Mouse (Mus musculus) retina, postnatal 1 day (tissue): ENCODE results near the gene Ccser2.

Experiments
- DNase-seq: peaks from one replicate; pipeline ENCODE4 v3.0.0-alpha.2; 2012

The Ccser2 gene

GRCm38 (mm10) chr14:36866966-36867700, 101.4 kb downstream of the Ccser2 start:
- peak; percentile 79 for DNase-seq

- DNase-seq, result peak; percentile 84
These were observed 104.6 kb downstream of the Ccser2 start for GRCm38 (mm10) chr14:36863877-36864489.

- DNase-seq, result peak; percentile 66
These were observed 106.2 kb downstream of the Ccser2 start for GRCm38 (mm10) chr14:36862387-36862786.

DNA sequence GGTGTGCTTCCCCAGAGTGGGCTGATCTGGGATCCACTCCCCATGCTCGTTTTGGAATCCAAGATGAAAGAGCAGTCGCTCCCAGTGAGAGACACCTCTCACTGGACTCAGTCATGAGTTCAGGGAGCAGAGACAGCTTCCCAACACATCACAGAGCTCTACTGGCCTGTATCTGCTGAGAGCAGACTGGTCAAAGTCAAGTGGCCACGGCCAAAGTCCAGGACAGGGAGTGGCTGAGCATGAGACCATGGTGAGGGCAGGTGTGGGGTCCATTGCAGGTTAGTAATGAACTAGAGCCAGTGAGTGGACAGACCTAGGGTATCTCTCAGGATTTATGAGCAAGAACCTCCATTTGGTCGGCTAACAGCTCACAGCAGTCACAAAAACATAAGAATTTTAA, 109.6 kb downstream of the Ccser2 start:
- DNase-seq, result no peak

GRCm38 (mm10) chr14:36852972-36853371, 115.6 kb downstream of the Ccser2 start:
- no peak for DNase-seq

- no peak for DNase-seq
These were observed 119.7 kb downstream of the Ccser2 start for GRCm38 (mm10) chr14:36848860-36849259.
